Mouse (Mus musculus) CH12.LX (cell line): Measurements from ENCODE around the gene Ugt1a6b. TPM values are rescaled to one million over a fixed set of nuclear protein-coding genes. Genes with fewer than 3 reads are reported as not detected.
"Not testable (repeated sequence)": the region's sequence is repeated elsewhere in the genome, so short reads cannot be mapped to it uniquely, and the experiment has no call there.

Experiments used
- DNase-seq: peaks from one replicate; pipeline ENCODE4 v3.0.0-alpha.2; 2013; ENCODE audit errors: extremely low read depth
- H3K27ac ChIP-seq: 2 replicates; pipeline ENCODE4 v1.5.1; 2012; ENCODE audit warnings: low read depth, mild to moderate bottlenecking, control low read depth, moderate library complexity; ENCODE audit not compliant: insufficient read depth
- H3K27me3 ChIP-seq: replicated peaks from 2 replicates; pipeline ENCODE3; 2012; ENCODE audit warnings: inconsistent platforms
- H3K36me3 ChIP-seq, 2 experiments: replicated peaks in 1 of 2; 2 replicates each; pipeline versions ENCODE3 to v1.6.1; 2012; ENCODE audit warnings: inconsistent platforms in 1 of 2, low read length in 1 of 2, mild to moderate bottlenecking in 1 of 2, mixed read lengths in 1 of 2, moderate library complexity in 1 of 2; ENCODE audit not compliant: control insufficient read depth in 1 of 2, insufficient read depth in 1 of 2
- H3K4me1 ChIP-seq, 2 experiments: 2 replicates each; pipeline ENCODE4 v1.6.1; 2012; ENCODE audit warnings: inconsistent platforms in 1 of 2, moderate library complexity in 1 of 2; ENCODE audit not compliant: insufficient read depth in 2 of 2, control insufficient read depth in 1 of 2
- H3K4me2 ChIP-seq: 2 replicates; pipeline ENCODE4 v1.6.1; 2012; ENCODE audit warnings: low read depth, mild to moderate bottlenecking, control low read depth; ENCODE audit not compliant: poor library complexity, insufficient read depth, severe bottlenecking
- H3K4me3 ChIP-seq, 3 experiments: fragments of 150-350 bp in 1 of 3; sonication (generic) in 1 of 3; replicated peaks in 1 of 3; 2 replicates each; pipeline versions ENCODE3 to v1.5.1; 2011 to 2012; ENCODE audit warnings: low read depth in 2 of 3, low read length in 2 of 3, mild to moderate bottlenecking in 2 of 3, moderate library complexity in 2 of 3, control low read depth in 1 of 3, improper control_type of control experiment in 1 of 3, inconsistent platforms in 1 of 3, mixed read lengths in 1 of 3; ENCODE audit not compliant: poor library complexity in 1 of 3
- H3K79me2 ChIP-seq: replicated peaks from 2 replicates; pipeline ENCODE4 v1.6.1; 2012; ENCODE audit warnings: mild to moderate bottlenecking, moderate library complexity; ENCODE audit not compliant: control insufficient read depth, poor library complexity, insufficient read depth, severe bottlenecking; ENCODE audit errors: extremely low read depth
- H3K9ac ChIP-seq: 2 replicates; pipeline ENCODE4 v1.6.1; 2012; ENCODE audit warnings: low read depth, mild to moderate bottlenecking, control low read depth, moderate library complexity; ENCODE audit not compliant: insufficient read depth
- H3K9me3 ChIP-seq: replicated peaks from 2 replicates; pipeline ENCODE3; 2012; ENCODE audit warnings: low read length, inconsistent platforms, mixed read lengths
- BHLHE40 ChIP-seq: IDR thresholded peaks from 2 replicates; pipeline ENCODE4 v1.6.1; 2011; ENCODE audit warnings: mild to moderate bottlenecking, low read depth, low read length, improper control_type of control experiment
- CHD2 ChIP-seq: IDR thresholded peaks from 2 replicates; pipeline ENCODE4 v1.6.1; 2011; ENCODE audit warnings: low read length, improper control_type of control experiment
- CTCF ChIP-seq, 2 experiments: IDR thresholded peaks in 1 of 2; conservative IDR thresholded peaks in 1 of 2; 2 replicates each; pipeline ENCODE4 v1.5.1; 2011 to 2012; ENCODE audit warnings: low read depth in 2 of 2, low read length in 2 of 2, improper control_type of control experiment in 1 of 2, inconsistent platforms in 1 of 2, mild to moderate bottlenecking in 1 of 2, moderate library complexity in 1 of 2
- E2F4 ChIP-seq: IDR thresholded peaks from 2 replicates; pipeline ENCODE4 v1.6.1; 2011; ENCODE audit warnings: low read depth, low read length, improper control_type of control experiment; ENCODE audit not compliant: insufficient replicate concordance
- ELF1 ChIP-seq: IDR thresholded peaks from 2 replicates; pipeline ENCODE4 v1.6.1; 2014; ENCODE audit warnings: low read depth, mild to moderate bottlenecking, inconsistent platforms, low read length, improper control_type of control experiment
- EP300 ChIP-seq: IDR thresholded peaks from 2 replicates; pipeline ENCODE4 v1.6.1; 2011; ENCODE audit warnings: low read length, improper control_type of control experiment
- GABPA ChIP-seq: IDR thresholded peaks from 2 replicates; pipeline ENCODE4 v1.6.1; 2012; ENCODE audit warnings: low read depth, low read length, improper control_type of control experiment, inconsistent platforms; ENCODE audit not compliant: insufficient replicate concordance
- JUND ChIP-seq: conservative IDR thresholded peaks from 2 replicates; pipeline ENCODE4 v1.6.1; 2011; ENCODE audit warnings: low read depth, low read length, improper control_type of control experiment
- KAT2A ChIP-seq: IDR thresholded peaks from 2 replicates; pipeline ENCODE4 v1.6.1; 2012; ENCODE audit warnings: low read length, improper control_type of control experiment, inconsistent platforms; ENCODE audit not compliant: insufficient replicate concordance
- MAZ ChIP-seq: IDR thresholded peaks from 2 replicates; pipeline ENCODE4 v1.6.1; 2012; ENCODE audit warnings: low read depth, mild to moderate bottlenecking, inconsistent platforms, low read length, improper control_type of control experiment, moderate library complexity
- MYC ChIP-seq: IDR thresholded peaks from 2 replicates; pipeline ENCODE4 v1.6.1; 2011; ENCODE audit warnings: low read depth, mild to moderate bottlenecking, improper control_type of control experiment, low read length
- NELFE ChIP-seq: IDR thresholded peaks from 2 replicates; pipeline ENCODE4 v1.6.1; 2011; ENCODE audit warnings: low read depth, low read length, improper control_type of control experiment
- NRF1 ChIP-seq: IDR thresholded peaks from 2 replicates; pipeline ENCODE4 v1.6.1; 2014; ENCODE audit warnings: low read depth, mild to moderate bottlenecking, inconsistent platforms, low read length, improper control_type of control experiment, moderate library complexity
- POLR2AphosphoS2 ChIP-seq: IDR thresholded peaks from 2 replicates; pipeline ENCODE4 v1.6.1; 2011; ENCODE audit warnings: low read depth, low read length, improper control_type of control experiment
- RCOR1 ChIP-seq: conservative IDR thresholded peaks from 2 replicates; pipeline ENCODE4 v1.6.1; 2012; ENCODE audit warnings: low read depth, mild to moderate bottlenecking, inconsistent platforms, low read length, improper control_type of control experiment
- SMC3 ChIP-seq: IDR thresholded peaks from 2 replicates; pipeline ENCODE4 v1.6.1; 2011; ENCODE audit warnings: low read depth, low read length, improper control_type of control experiment
- TBP ChIP-seq: conservative IDR thresholded peaks from 2 replicates; pipeline ENCODE4 v1.6.1; 2011; ENCODE audit warnings: low read depth, low read length, improper control_type of control experiment
- TCF12 ChIP-seq: IDR thresholded peaks from 2 replicates; pipeline ENCODE4 v1.6.1; 2014; ENCODE audit warnings: low read depth, mild to moderate bottlenecking, inconsistent platforms, low read length, improper control_type of control experiment
- UBTF ChIP-seq: IDR thresholded peaks from 2 replicates; pipeline ENCODE4 v1.6.1; 2012; ENCODE audit warnings: low read depth, mild to moderate bottlenecking, inconsistent platforms, low read length, improper control_type of control experiment, moderate library complexity
- USF2 ChIP-seq: conservative IDR thresholded peaks from 2 replicates; pipeline ENCODE4 v1.6.1; 2011; ENCODE audit warnings: low read depth, low read length, improper control_type of control experiment
- ZC3H11A ChIP-seq: IDR thresholded peaks from 2 replicates; pipeline ENCODE4 v1.6.1; 2012; ENCODE audit warnings: low read depth, mild to moderate bottlenecking, inconsistent platforms, low read length, improper control_type of control experiment
- dilution Hi-C: fragments of 300-500 bp; cut with MboI; formaldehyde crosslinking; loops from 2 replicates; pipeline ENCODE4 v1.14.3; 2020; ENCODE audit warnings: low sequenced_read_pairs; ENCODE audit not compliant: extremely low pct_unique_long_range_greater_than_20kb, extremely low pct_ligation_motif_present
- in situ Hi-C: fragments of 300-500 bp; cut with MboI; formaldehyde crosslinking; loops from 3 replicates; pipeline ENCODE4 v1.14.3; 2019; ENCODE audit warnings: low sequenced_read_pairs, low pct_ligation_motif_present, low pct_unique_long_range_greater_than_20kb, mixed read lengths
- polyA plus RNA-seq: library from polyadenylated mRNA; unstranded; fragments of >175 nt; gene quantifications from 2 replicates; pipeline ENCODE4 v1.2.1, GENCODE M21; 2012; ENCODE audit warnings: low read depth; ENCODE audit not compliant: insufficient read length
- total RNA-seq, 2 experiments: library from RNA; depleted of rRNA; stranded (reverse); fragments of 300-350 nt in 1 of 2; fragments of >200 nt in 1 of 2; gene quantifications; 2 replicates each; pipeline ENCODE4 v1.2.3; 2012 to 2014

The Ugt1a6b gene
- total and polyA plus RNA-seq, 3 experiments, result 0.13 to 0.26 TPM; not detected in 1

GRCm38 (mm10) chr1:88223591-88223990 lies 120.5 kb downstream of the Ugt1a6b start:
- Histone ChIP-seq H3K36me3 (no peaks in the 10 kb centered on the region), H3K4me1 (0 out of 4 replicates have a peak, but pooled peaks cover 0 to 3% of the 10 kb centered on the region in 2 experiments)

GRCm38 (mm10) chr1:88224029-88224776 lies 121.2 kb downstream of the Ugt1a6b start:
- in situ Hi-C loops (no loop called here), dilution Hi-C loops (no loop called here)
- no peak overlapping the region for H3K4me3 ChIP-seq
- DNase-seq, result no peak
- H3K4me1 ChIP-seq, result 0 out of 4 replicates have a peak, but pooled peaks cover 0 to 3% of the 10 kb centered on the region in 2 experiments
- H3K27me3 ChIP-seq, result no peaks in the 10 kb centered on the region
- no peak for TF ChIP-seq E2F4
- no peak for TF ChIP-seq BHLHE40
- no peak for TF ChIP-seq MAZ
- TF ChIP-seq NRF1, result no peak
- no peak for TF ChIP-seq ELF1
- no peak for TF ChIP-seq RCOR1
- no peak for TF ChIP-seq EP300
- no peak for TF ChIP-seq ZC3H11A
- no peak for TF ChIP-seq MYC
- TF ChIP-seq GABPA, result no peak
- TF ChIP-seq UBTF, result no peak
- no peak for TF ChIP-seq SMC3
- no peak for TF ChIP-seq JUND
- no peak for TF ChIP-seq TBP
- TF ChIP-seq CTCF (conservative IDR thresholded peaks at IDR 0.05 in 1 of 2, IDR thresholded peaks at IDR 0.05 in 1 of 2; ENCODE audit: low read depth in 2 of 2, low read length in 2 of 2), result no peak
- TF ChIP-seq, all 38 proteins: peak for 0
- Histone ChIP-seq H3K4me2 (no peak overlapping the region), H3K27ac (no peak overlapping the region), H3K9ac (no peak overlapping the region), H3K36me3 (no peaks in the 10 kb centered on the region), H3K9me3 (peaks cover 53% of the 10 kb centered on the region), H3K79me2 (no peaks in the 10 kb centered on the region)

More at GRCm38 (mm10) chr1:88223591-88223990, 120.5 kb downstream of the Ugt1a6b start:
- DNase-seq, result no peak
- Histone ChIP-seq H3K79me2 (no peaks in the 10 kb centered on the region), H3K4me2 (no peak overlapping the region), H3K27me3 (no peaks in the 10 kb centered on the region), H3K9ac (no peak overlapping the region), H3K27ac (no peak overlapping the region)
- in situ Hi-C loops, result no loop called here
- TF ChIP-seq POLR2AphosphoS2 (no peak), KAT2A (no peak), GABPA (no peak), NELFE (no peak), CHD2 (no peak), MAZ (no peak), E2F4 (no peak), TCF12 (no peak), ELF1 (no peak), USF2 (no peak), BHLHE40 (no peak), EP300 (no peak), TBP (no peak)
- TF ChIP-seq, all 38 proteins: peak for 0
- dilution Hi-C loops, result no loop called here
- Histone ChIP-seq H3K4me3 (no peak overlapping the region), H3K9me3 (peaks cover 57% of the 10 kb centered on the region)

- H3K9ac ChIP-seq, H3K27ac ChIP-seq, in situ Hi-C loops, H3K4me2 ChIP-seq, H3K4me1 ChIP-seq, H3K36me3 ChIP-seq, H3K27me3 ChIP-seq, H3K4me3 ChIP-seq, H3K79me2 ChIP-seq, dilution Hi-C loops, DNase-seq: not testable (repeated sequence)
- H3K9me3 ChIP-seq, result peaks cover 57% of the 10 kb centered on the region
These were observed 122.2 kb downstream of the Ugt1a6b start for GRCm38 (mm10) chr1:88225301-88225700.
